Mouse (Mus musculus) kidney, postnatal 4 days (tissue): ENCODE measurements around the gene Ctcfl.

Source experiments
- DNase-seq, 2 experiments: peaks; one replicate each; pipeline ENCODE4 v3.0.0; 2021; ENCODE audit warnings: mixed read lengths in 2 of 2

Ctcfl gene

GRCm38 (mm10) chr2:173046582-173047297, 72.6 kb downstream of the Ctcfl start:
- peak; percentile 29 to 39 for DNase-seq

DNA sequence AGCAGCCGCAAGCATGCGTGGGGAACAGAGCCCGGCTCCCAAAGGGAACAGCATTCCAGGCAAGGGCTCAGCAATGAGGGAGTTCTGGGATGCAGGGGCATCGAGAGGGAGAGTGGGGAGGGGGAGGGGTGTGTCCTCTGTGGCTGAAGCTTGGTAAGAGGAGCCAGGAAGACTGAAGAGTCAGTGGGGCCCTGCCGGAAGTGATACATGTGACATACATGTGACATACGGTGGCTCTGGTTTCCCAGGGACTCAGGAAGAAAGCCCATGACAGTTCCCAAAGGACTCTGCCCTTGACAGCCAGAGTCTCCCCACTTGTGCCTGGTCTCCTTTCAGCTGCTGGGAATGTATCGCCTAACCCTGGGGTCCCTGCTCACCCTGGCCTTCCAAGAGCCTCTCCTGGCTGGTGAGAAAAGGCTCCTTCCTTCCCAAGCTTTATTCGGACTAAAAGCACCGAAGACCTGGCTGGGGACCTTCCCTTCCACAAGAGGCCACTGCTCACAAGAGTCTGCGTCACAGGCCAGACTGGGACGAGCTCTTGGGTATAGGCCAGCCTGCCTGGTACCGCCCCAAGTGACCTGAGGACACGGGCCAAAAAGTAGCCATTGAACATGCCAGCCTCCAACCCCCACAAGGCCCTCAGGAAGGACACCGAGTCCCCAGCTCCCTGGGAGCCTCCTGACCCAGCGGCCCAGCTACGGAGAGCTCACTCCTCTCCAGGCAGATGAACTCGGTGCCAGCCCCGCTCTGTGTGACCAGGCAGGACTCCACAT, 74.9 kb downstream of the Ctcfl start:
- DNase-seq, result no peak
